Mouse (Mus musculus) brain, adult 2 months (tissue): ENCODE measurements around the gene Atxn1.

Experiments
- DNase-seq: peaks from one replicate; pipeline ENCODE4 v3.0.0; 2011; ENCODE audit warnings: low read depth, low spot score

The Atxn1 gene

GRCm38 (mm10) chr13:45633918-45634317 is 330.9 kb downstream of the Atxn1 start:
- DNase-seq, result no peak

- DNase-seq, result no peak
Observed at GRCm38 (mm10) chr13:45632133-45632532, 332.7 kb downstream of the Atxn1 start.

- no peak for DNase-seq
Observed at GRCm38 (mm10) chr13:45630518-45631290, 334.1 kb downstream of the Atxn1 start.

GRCm38 (mm10) chr13:45629750-45630149 is 335.1 kb downstream of the Atxn1 start:
- no peak for DNase-seq

- DNase-seq, result no peak
Observed at GRCm38 (mm10) chr13:45628341-45628740, 336.5 kb downstream of the Atxn1 start.

- DNase-seq, result no peak
Observed at GRCm38 (mm10) chr13:45627206-45627751, 337.5 kb downstream of the Atxn1 start.

- DNase-seq, result no peak
Observed at GRCm38 (mm10) chr13:45625740-45626139, 339.1 kb downstream of the Atxn1 start.

GRCm38 (mm10) chr13:45623846-45624245 is 341.0 kb downstream of the Atxn1 start:
- peak; percentile 76 for DNase-seq

- peak; percentile 51 for DNase-seq
Observed at GRCm38 (mm10) chr13:45622871-45623546, 341.8 kb downstream of the Atxn1 start.

- no peak for DNase-seq
Observed at GRCm38 (mm10) chr13:45620687-45621086, 344.1 kb downstream of the Atxn1 start.

GRCm38 (mm10) chr13:45620281-45620680 is 344.5 kb downstream of the Atxn1 start:
- no peak for DNase-seq

GRCm38 (mm10) chr13:45617988-45618387 is 346.8 kb downstream of the Atxn1 start:
- DNase-seq, result peak; percentile 55

GRCm38 (mm10) chr13:45614762-45615161 is 350.0 kb downstream of the Atxn1 start:
- DNase-seq, result peak; percentile 89

GRCm38 (mm10) chr13:45613346-45613745 is 351.5 kb downstream of the Atxn1 start:
- DNase-seq, result peak; percentile 69

- DNase-seq, result peak; percentile 50
Observed at GRCm38 (mm10) chr13:45611554-45611953, 353.3 kb downstream of the Atxn1 start.

GRCm38 (mm10) chr13:45609461-45609860 is 355.3 kb downstream of the Atxn1 start:
- DNase-seq, result peak; percentile 47

- no peak for DNase-seq
Observed at GRCm38 (mm10) chr13:45608593-45608992, 356.2 kb downstream of the Atxn1 start.

- peak; percentile 73 for DNase-seq
Observed at GRCm38 (mm10) chr13:45607946-45608345, 356.9 kb downstream of the Atxn1 start.

- DNase-seq, result no peak
Observed at GRCm38 (mm10) chr13:45603636-45604035, 361.2 kb downstream of the Atxn1 start.

GRCm38 (mm10) chr13:45600443-45600842 is 364.4 kb downstream of the Atxn1 start:
- no peak for DNase-seq

- no peak for DNase-seq
Observed at GRCm38 (mm10) chr13:45599831-45600230, 365.0 kb downstream of the Atxn1 start.

GRCm38 (mm10) chr13:45595416-45595815 is 369.4 kb downstream of the Atxn1 start:
- no peak for DNase-seq

- DNase-seq, result no peak
Observed at GRCm38 (mm10) chr13:45593914-45594313, 370.9 kb downstream of the Atxn1 start.
